Mouse (Mus musculus) limb, embryonic 14.5 days (tissue): ENCODE results near the gene Olfr433. TPM values are rescaled to one million over a fixed set of nuclear protein-coding genes. Genes with fewer than 3 reads are reported as not detected.
"Not testable (repeated sequence)": the region's sequence is repeated elsewhere in the genome, so short reads cannot be mapped to it uniquely, and the experiment has no call there.

Source experiments
- ATAC-seq: fragments of 200-750 bp; cut with Nextera tagmentation; 2 replicates; pipeline ENCODE4 v1.8.0; 2017; ENCODE audit warnings: low read depth, moderate number of reproducible peaks, moderate TSS enrichment; ENCODE audit not compliant: low FRiP score
- DNase-seq: peaks from one replicate; pipeline ENCODE4 v3.0.0-alpha.2; 2015; ENCODE audit warnings: low spot score
- H3K27ac ChIP-seq: fragments of 300-500 bp; sonication (generic); replicated peaks from 2 replicates; pipeline ENCODE4 v1.5.1; 2014; ENCODE audit warnings: low read depth, mild to moderate bottlenecking, low read length, moderate library complexity, mixed read lengths
- H3K27me3 ChIP-seq: fragments of 300-500 bp; sonication (generic); 2 replicates; pipeline ENCODE4 v1.6.1; 2014; ENCODE audit warnings: low read length, mixed read lengths; ENCODE audit not compliant: control insufficient read depth, insufficient read depth
- H3K36me3 ChIP-seq: fragments of 300-500 bp; sonication (generic); 2 replicates; pipeline ENCODE4 v1.6.1; 2014; ENCODE audit warnings: mild to moderate bottlenecking, low read length, moderate library complexity, mixed read lengths; ENCODE audit not compliant: control insufficient read depth, insufficient read depth
- H3K4me1 ChIP-seq: fragments of 300-500 bp; sonication (generic); 2 replicates; pipeline ENCODE4 v1.6.1; 2014; ENCODE audit warnings: antibody characterized with exemption, low read length, mixed read lengths; ENCODE audit not compliant: control insufficient read depth, insufficient read depth
- H3K4me2 ChIP-seq: fragments of 300-500 bp; sonication (generic); replicated peaks from 2 replicates; pipeline ENCODE4 v1.6.1; 2014; ENCODE audit warnings: low read depth, mild to moderate bottlenecking, low read length, moderate library complexity; ENCODE audit not compliant: severe bottlenecking
- H3K4me3 ChIP-seq: fragments of 300-500 bp; sonication (generic); replicated peaks from 2 replicates; pipeline ENCODE4 v1.5.1; 2014; ENCODE audit warnings: low read length
- H3K9ac ChIP-seq: fragments of 300-500 bp; sonication (generic); 2 replicates; pipeline ENCODE4 v1.6.1; 2014; ENCODE audit warnings: mild to moderate bottlenecking, low read depth, low read length, moderate library complexity; ENCODE audit not compliant: severe bottlenecking
- H3K9me3 ChIP-seq: fragments of 300-500 bp; sonication (generic); 2 replicates; pipeline ENCODE4 v1.6.1; 2016; ENCODE audit warnings: low read length; ENCODE audit not compliant: control insufficient read depth
- POLR2A ChIP-seq: fragments of 200-500 bp; IDR thresholded peaks from 2 replicates; pipeline ENCODE4 v1.8.0; 2012; ENCODE audit warnings: inconsistent platforms, mild to moderate bottlenecking, moderate library complexity, borderline replicate concordance; ENCODE audit not compliant: insufficient read depth, insufficient read length; ENCODE audit errors: extremely low read depth
- WGBS: fragments of 180-500 bp; shearing (Covaris S2); extraction: QIAGEN DNeasy Blood & Tissue Kit; methylation state at CpG from one replicate; pipeline ENCODE4 v1.1.7; 2014; 5-methylcytosine and 5-hydroxymethylcytosine counted together
- polyA plus RNA-seq, 2 experiments: library from polyadenylated mRNA; depleted of rRNA in 1 of 2; stranded (reverse) in 1 of 2; unstranded in 1 of 2; fragments of >200 nt; fragmentation: Nextera tagmentation in 1 of 2; extraction: Ambion mirVana in 1 of 2; gene quantifications; 2 replicates each; pipeline versions ENCODE4 v1.2.1 to v1.2.3; 2012 to 2014

The Olfr433 gene
- polyA plus RNA-seq (2012; rRNA removed) (0.05 TPM in 1 of 2 replicates, not detected in the other), polyA plus RNA-seq (2014; fragmentation: Nextera tagmentation; extraction: Ambion mirVana) (0.07 TPM in 1 of 2 replicates, not detected in the other)

DNA sequence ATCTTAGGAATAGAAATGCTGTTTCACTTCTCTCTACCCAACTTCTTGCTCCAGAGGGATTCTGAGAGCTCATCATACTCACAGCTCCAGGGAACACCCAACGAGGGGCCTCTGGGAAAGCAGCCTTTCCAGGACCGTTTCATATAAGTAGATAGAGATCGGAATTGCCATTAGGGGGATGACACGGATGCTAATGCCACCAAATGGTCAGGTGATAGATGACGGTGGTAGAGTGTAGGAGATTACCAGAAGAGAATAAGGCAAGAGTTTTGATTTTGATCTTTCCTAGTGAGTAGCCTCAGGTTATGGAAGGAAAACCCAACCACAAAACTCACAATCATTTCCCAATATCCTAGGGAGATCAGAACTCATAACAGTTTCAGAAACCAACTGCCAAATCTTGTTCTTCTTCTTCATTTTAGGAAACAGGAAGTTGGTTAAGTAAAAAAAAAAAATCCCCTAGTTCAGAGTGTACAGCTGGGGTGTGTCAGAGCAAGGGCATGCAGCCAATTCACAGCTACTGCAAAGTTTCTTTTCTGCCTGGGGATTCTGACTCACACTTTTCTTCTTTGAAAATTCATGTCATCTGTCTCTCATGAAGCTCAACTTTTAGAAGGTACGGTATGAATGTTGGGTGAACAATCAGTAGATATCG is at the start of gene Olfr433:
TSS of gene Olfr433 (plus strand) at position 183 of the 655 bp plus-strand sequence.
- Histone ChIP-seq H3K9ac (no peak within 1 kb of the TSS), H3K27me3 (no peaks in the 10 kb centered on the region), H3K4me3 (no peak within 1 kb of the TSS), H3K4me1 (no peaks in the 10 kb centered on the region), H3K9me3 (no peaks in the 10 kb centered on the region), H3K36me3 (no peaks in the 10 kb centered on the region), H3K27ac (no peak within 1 kb of the TSS), H3K4me2 (no peak within 1 kb of the TSS)
- no peak for TF ChIP-seq POLR2A
- DNase-seq: peak; percentile 5
- ATAC-seq: no peak
- WGBS: 74% methylated on average over 7 of the region's 7 CpGs

DNA sequence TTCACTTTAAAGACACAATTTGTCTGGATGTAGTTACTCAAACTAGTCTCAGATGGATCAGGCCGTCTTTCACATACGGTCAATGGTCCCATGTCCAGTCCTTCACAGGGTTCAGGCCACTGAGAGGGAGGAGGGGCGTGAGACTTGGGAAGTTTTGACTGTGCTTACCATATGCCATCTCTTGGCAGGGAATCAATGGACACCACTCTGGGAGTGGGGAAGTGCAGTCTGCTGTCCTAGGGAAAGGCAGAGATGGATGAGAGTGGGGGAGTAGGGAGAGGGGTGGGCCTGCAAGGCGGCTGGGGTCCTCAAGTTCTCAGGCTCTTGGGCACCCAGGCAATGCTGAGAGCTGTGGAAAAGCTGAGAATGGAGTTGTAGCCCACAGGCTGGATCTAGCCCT is 45.5 kb upstream of the Olfr433 start:
- Histone ChIP-seq H3K9me3 (no peaks in the 10 kb centered on the region), H3K27me3 (no peaks in the 10 kb centered on the region), H3K4me1 (no peaks in the 10 kb centered on the region), H3K36me3 (no peaks in the 10 kb centered on the region), H3K4me3 (no peak overlapping the region), H3K4me2 (no peak overlapping the region), H3K27ac (no peak overlapping the region), H3K9ac (no peak overlapping the region)
- 86% methylated on average over 4 of the region's 4 CpGs for WGBS
- no peak for TF ChIP-seq POLR2A
- DNase-seq: no peak
- no peak for ATAC-seq

DNA sequence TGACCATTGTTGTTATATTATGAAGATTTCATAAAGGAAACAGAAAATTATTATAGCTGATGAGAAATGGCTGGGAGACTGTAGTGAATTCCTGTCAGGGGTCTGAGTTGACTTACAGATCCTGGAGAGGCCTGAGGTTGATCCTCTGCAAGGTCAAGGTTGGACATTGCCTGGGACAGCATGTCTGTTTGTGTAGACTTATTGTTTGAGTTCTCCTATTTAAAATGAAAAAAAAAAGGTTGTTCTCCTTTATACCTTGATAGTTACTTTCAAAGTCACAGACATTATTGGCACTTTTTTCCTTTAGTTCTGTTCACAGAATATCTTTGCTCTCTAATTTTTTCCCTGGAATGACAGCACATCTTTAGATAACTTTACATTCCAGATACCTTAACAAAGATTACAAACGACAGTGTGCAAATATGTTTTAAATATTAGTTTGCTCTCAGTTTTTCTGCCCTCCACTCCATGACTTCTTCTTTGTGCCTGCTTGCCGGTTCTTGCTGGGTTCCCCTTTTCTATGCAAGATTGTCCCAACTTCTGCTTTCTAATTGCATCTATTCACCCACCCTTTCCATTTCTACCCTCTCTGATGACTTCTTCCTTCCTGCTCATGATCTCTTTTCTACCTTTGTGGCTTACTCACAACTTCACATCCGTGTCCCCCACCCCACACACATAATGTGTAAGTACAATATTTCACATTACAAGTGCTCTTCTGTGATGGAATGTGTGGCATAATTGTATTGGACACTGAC is 36.0 kb upstream of the Olfr433 start:
- H3K4me1 ChIP-seq, H3K4me3 ChIP-seq, ATAC-seq, H3K27ac ChIP-seq, H3K27me3 ChIP-seq, DNase-seq, H3K36me3 ChIP-seq, H3K4me2 ChIP-seq, H3K9ac ChIP-seq, H3K9me3 ChIP-seq: not testable (repeated sequence)
- 70% methylated on average over 2 of the region's 3 CpGs for WGBS

DNA sequence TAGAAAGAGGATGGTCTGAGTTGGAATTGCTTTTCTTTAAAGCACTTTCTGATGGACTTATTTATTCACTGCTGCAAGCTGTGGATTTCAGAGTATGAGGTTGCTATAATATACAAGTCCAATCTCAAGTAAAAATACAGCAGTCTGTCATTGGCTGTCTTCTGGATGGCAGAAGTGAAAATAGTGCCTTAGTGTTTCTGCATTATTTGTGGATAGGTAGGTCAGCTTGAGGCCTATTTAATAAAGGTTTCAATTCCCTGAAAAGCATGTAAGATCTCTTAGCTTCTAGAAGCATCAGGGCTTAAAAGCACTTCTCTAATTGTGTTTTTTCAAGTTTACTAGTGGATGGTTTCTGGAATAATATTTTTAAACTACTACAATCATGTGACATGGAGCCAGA is 33.5 kb upstream of the Olfr433 start:
- DNase-seq, H3K27me3 ChIP-seq: not testable (repeated sequence)

DNA sequence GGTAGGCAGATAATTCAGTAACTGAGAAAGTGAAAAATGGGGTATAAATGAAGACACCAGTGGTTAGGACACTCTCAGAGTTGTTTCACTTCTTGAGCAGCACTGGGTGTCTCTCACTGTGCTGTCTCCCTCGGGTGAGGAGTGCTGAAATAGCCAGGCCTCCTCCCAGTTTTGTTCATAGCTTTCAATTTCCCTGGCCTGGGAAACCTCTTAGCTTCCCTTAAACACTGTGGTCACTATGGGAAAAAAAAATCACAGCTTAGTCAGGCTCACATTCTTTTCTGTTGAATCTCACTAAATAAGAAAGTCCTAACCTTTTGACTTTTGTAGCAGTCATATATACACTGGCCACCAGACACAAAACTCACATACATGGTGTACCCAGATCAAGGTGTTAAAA is 8.8 kb upstream of the Olfr433 start, which contains the start of gene Ifi205:
TSS of gene Ifi205 (minus strand) at position 113 of the 400 bp plus-strand sequence.
- no peak for TF ChIP-seq POLR2A
- ATAC-seq (no peak), DNase-seq (no peak)
- no peak within 1 kb of the TSS for H3K9ac ChIP-seq
- H3K4me3 ChIP-seq: no peak within 1 kb of the TSS
- no peaks in the 10 kb centered on the region for H3K4me1 ChIP-seq
- H3K4me2 ChIP-seq: no peak within 1 kb of the TSS
- no peaks in the 10 kb centered on the region for H3K27me3 ChIP-seq
- H3K36me3 ChIP-seq: no peaks in the 10 kb centered on the region
- no peaks in the 10 kb centered on the region for H3K9me3 ChIP-seq
- WGBS: 45% methylated on average over 1 of the region's 1 CpGs
- no peak within 1 kb of the TSS for H3K27ac ChIP-seq

More for the DNA sequence above, 33.5 kb upstream of the Olfr433 start:
- not testable (repeated sequence) for H3K9ac ChIP-seq, H3K9me3 ChIP-seq, H3K27ac ChIP-seq, H3K4me3 ChIP-seq, H3K4me2 ChIP-seq, H3K4me1 ChIP-seq, ATAC-seq, H3K36me3 ChIP-seq
